Mouse (Mus musculus): Measurements from ENCODE around the gene Frmpd3.
"Not testable (repeated sequence)": the region's sequence is repeated elsewhere in the genome, so short reads cannot be mapped to it uniquely, and the experiment has no call there.

Gene Frmpd3

GRCm38 (mm10) chrX:140341656-140342392 is at the start of gene Frmpd3:
Frmpd3 (plus strand) TSS chrX:140342263.
- DNase-seq (ENCODE audit: low spot score in 2 of 2), result peak in 1 of 2 experiments; percentile 2

- no peak for DNase-seq (ENCODE audit: low spot score in 2 of 2)
These were observed 38.3 kb upstream of the Frmpd3 start for GRCm38 (mm10) chrX:140303731-140304130.

- DNase-seq (ENCODE audit: low spot score in 2 of 2), result no peak
These were observed 36.4 kb upstream of the Frmpd3 start for GRCm38 (mm10) chrX:140305652-140306051.

- no peak for DNase-seq (ENCODE audit: low spot score in 2 of 2)
These were observed 24.1 kb upstream of the Frmpd3 start for GRCm38 (mm10) chrX:140317931-140318330.

GRCm38 (mm10) chrX:140319131-140319530 is 22.9 kb upstream of the Frmpd3 start:
- DNase-seq (ENCODE audit: low spot score in 2 of 2), result no peak

GRCm38 (mm10) chrX:140320671-140321070 is 21.4 kb upstream of the Frmpd3 start:
- not testable (repeated sequence) for DNase-seq (ENCODE audit: low spot score in 2 of 2)

- DNase-seq (ENCODE audit: low spot score in 2 of 2), result no peak
These were observed 515 bp downstream of the Frmpd3 start for GRCm38 (mm10) chrX:140342393-140343163.

GRCm38 (mm10) chrX:140375628-140376027 is 33.6 kb downstream of the Frmpd3 start:
- no peak for DNase-seq (ENCODE audit: low spot score in 2 of 2)

- DNase-seq (ENCODE audit: low spot score in 2 of 2), result no peak
These were observed 57.9 kb downstream of the Frmpd3 start for GRCm38 (mm10) chrX:140399986-140400385.

- DNase-seq (ENCODE audit: low spot score in 2 of 2), result no peak
These were observed 60.8 kb downstream of the Frmpd3 start for GRCm38 (mm10) chrX:140402904-140403303.

- no peak for DNase-seq (ENCODE audit: low spot score in 2 of 2)
These were observed 64.0 kb downstream of the Frmpd3 start for GRCm38 (mm10) chrX:140406079-140406478.

- DNase-seq (ENCODE audit: low spot score in 2 of 2), result no peak
These were observed 64.4 kb downstream of the Frmpd3 start for GRCm38 (mm10) chrX:140406501-140406900.

GRCm38 (mm10) chrX:140407593-140407992 is 65.5 kb downstream of the Frmpd3 start:
- DNase-seq (ENCODE audit: low spot score in 2 of 2), result no peak

GRCm38 (mm10) chrX:140418467-140418866 is 76.4 kb downstream of the Frmpd3 start:
- no peak for DNase-seq (ENCODE audit: low spot score in 2 of 2)

- DNase-seq (ENCODE audit: low spot score in 2 of 2), result no peak
These were observed 85.1 kb downstream of the Frmpd3 start for GRCm38 (mm10) chrX:140427124-140427523.

GRCm38 (mm10) chrX:140428252-140428651 is 86.2 kb downstream of the Frmpd3 start:
- DNase-seq (ENCODE audit: low spot score in 2 of 2), result no peak

- no peak for DNase-seq (ENCODE audit: low spot score in 2 of 2)
These were observed 87.9 kb downstream of the Frmpd3 start for GRCm38 (mm10) chrX:140429985-140430384.

- no peak for DNase-seq (ENCODE audit: low spot score in 2 of 2)
These were observed 88.4 kb downstream of the Frmpd3 start for GRCm38 (mm10) chrX:140430506-140430905.

- DNase-seq (ENCODE audit: low spot score in 2 of 2), result no peak
These were observed 89.9 kb downstream of the Frmpd3 start for GRCm38 (mm10) chrX:140431981-140432380.

GRCm38 (mm10) chrX:140432786-140433185 is 90.7 kb downstream of the Frmpd3 start:
- DNase-seq (ENCODE audit: low spot score in 2 of 2), result no peak

GRCm38 (mm10) chrX:140437906-140438305 is 95.8 kb downstream of the Frmpd3 start:
- no peak for DNase-seq (ENCODE audit: low spot score in 2 of 2)

GRCm38 (mm10) chrX:140445551-140445950 is 103.5 kb downstream of the Frmpd3 start:
- no peak for DNase-seq (ENCODE audit: low spot score in 2 of 2)

GRCm38 (mm10) chrX:140450071-140450470 is 108.0 kb downstream of the Frmpd3 start:
- no peak for DNase-seq (ENCODE audit: low spot score in 2 of 2)
